12 mouse cellular contexts compared by ENCODE assay signal in genomic region chr9:92412045-92412444, GRCm38 (mm10). TPM values are rescaled to one million over a fixed set of nuclear protein-coding genes. Genes with fewer than 3 reads are reported as not detected.
DNase-seq lines count a peak whose midpoint lies in the region; ATAC-seq and TF ChIP-seq lines count a peak whose summit lies in the region.
"Had no signal": no experiment of that assay in that cellular context is flagged by ENCODE, and none has a peak within 500 bp of the region (broad histone marks: within the 10 kb centered on the region; RNA-seq: fewer than 3 reads in every experiment).

No protein-coding gene starts in this region.

- TF ChIP-seq POLR2A in heart, adult 2 months (IDR thresholded peaks at IDR 0.05; ENCODE audit: insufficient read depth, low read depth, low read length) = no peak

- no peak overlapping the region for H3K9ac ChIP-seq in heart, adult 2 months (ENCODE audit: low read depth, low read length)
- no peak overlapping the region for H3K9ac ChIP-seq in heart, embryonic 12.5 days
- H3K9ac ChIP-seq in lung, embryonic 15.5 days = no peak overlapping the region

- H3K36me3 ChIP-seq in heart, adult 2 months (ENCODE audit: control insufficient read depth, insufficient read depth, low read length) = peaks cover 6% of the 10 kb centered on the region
- no peaks in the 10 kb centered on the region for H3K36me3 ChIP-seq in heart, embryonic 12.5 days
- H3K36me3 ChIP-seq in lung, embryonic 15.5 days = no peaks in the 10 kb centered on the region

- peak overlapping the region; percentile 63 for H3K27ac ChIP-seq in heart, adult 2 months
- no peak overlapping the region for H3K27ac ChIP-seq in heart, embryonic 12.5 days (ENCODE audit: poor library complexity, severe bottlenecking)
- H3K27ac ChIP-seq in lung, embryonic 15.5 days = peak overlapping the region; percentile 33

- no peak for TF ChIP-seq CTCF in heart, adult 2 months (IDR thresholded peaks at IDR 0.05)

- peaks cover 2% of the 10 kb centered on the region for H3K4me1 ChIP-seq in heart, adult 2 months (ENCODE audit: control insufficient read depth, insufficient read depth, low read length)
- no peaks in the 10 kb centered on the region for H3K4me1 ChIP-seq in heart, embryonic 12.5 days (replicated peaks)
- H3K4me1 ChIP-seq in lung, embryonic 15.5 days = no peaks in the 10 kb centered on the region

- no peaks in the 10 kb centered on the region for H3K9me3 ChIP-seq in heart, embryonic 12.5 days (replicated peaks)
- no peaks in the 10 kb centered on the region for H3K9me3 ChIP-seq in lung, embryonic 15.5 days
- H3K9me3 ChIP-seq: megakaryocyte, embryonic 14.5 days had no signal

- intact Hi-C loops in heart, adult 2 months (cut with DNase I) = loop anchor here (5.0 kb wide), 2 partner anchors 45 to 70 kb away; partner anchors contain the start of gene Plscr4

- peak; percentile 40 to 60 for DNase-seq in heart, adult 2 months
- DNase-seq in urinary bladder, postnatal 14 days (ENCODE audit: low spot score) = peak; percentile 24
- no peak for DNase-seq in urinary bladder, adult 2 months (ENCODE audit: low spot score)
- no peak for DNase-seq in thymus, postnatal 36 days
- no peak for DNase-seq in adrenal gland, adult (ENCODE audit: inconsistent age in 2 of 2, low spot score in 1 of 2)
- no peak for DNase-seq in spleen, adult 18-20 months
- DNase-seq: adrenal gland, adult 2 months; retina, postnatal 1 day had no signal

- no peaks in the 10 kb centered on the region for H3K27me3 ChIP-seq in heart, adult 2 months (ENCODE audit: control insufficient read depth, insufficient read depth, low read length)
- H3K27me3 ChIP-seq in heart, embryonic 12.5 days (replicated peaks) = no peaks in the 10 kb centered on the region
- no peaks in the 10 kb centered on the region for H3K27me3 ChIP-seq in lung, embryonic 15.5 days
- H3K27me3 ChIP-seq: megakaryocyte, embryonic 14.5 days had no signal

- WGBS in heart, adult 2 months = 15% methylated on average over 2 of the region's 2 CpGs
- 64% methylated on average over 2 of the region's 2 CpGs for WGBS in heart, embryonic 12.5 days
- WGBS in lung, embryonic 15.5 days = 36% methylated on average over 2 of the region's 2 CpGs

- H3K4me2 ChIP-seq in heart, embryonic 12.5 days = no peak overlapping the region
- no peak overlapping the region for H3K4me2 ChIP-seq in lung, embryonic 15.5 days

- no peak overlapping the region for H3K4me3 ChIP-seq in heart, adult 2 months
- no peak overlapping the region for H3K4me3 ChIP-seq in heart, embryonic 12.5 days
- H3K4me3 ChIP-seq in lung, embryonic 15.5 days = no peak overlapping the region
- H3K4me3 ChIP-seq: megakaryocyte, embryonic 14.5 days had no signal

- H3K79me2 ChIP-seq in heart, adult 2 months (replicated peaks; ENCODE audit: control insufficient read depth, insufficient read depth, low read length) = no peaks in the 10 kb centered on the region

- no peak for TF ChIP-seq EP300 in heart, adult 2 months (IDR thresholded peaks at IDR 0.05; ENCODE audit: insufficient read depth, low read depth, low read length)

- no peak for ATAC-seq in heart, embryonic 12.5 days (ENCODE audit: insufficient number of reproducible peaks, low FRiP score)
- peak; percentile 84; the same call in 1 of the 2 replicates for ATAC-seq in lung, embryonic 15.5 days (ENCODE audit: borderline replicate concordance, extremely low read depth, low FRiP score, low TSS enrichment)

RNA-seq across cellular contexts. Expression of gene Plscr4, which starts 45.1 kb away (rescaled TPM):
- 1 to 10 TPM; 6.8 to 7.4 TPM for total RNA-seq in heart, adult 2 months (2021)
- 8.1 and 10.3 TPM in 2 replicates for polyA plus RNA-seq in heart, adult 2 months (2012; rRNA removed)
- 2.9 and 3.9 TPM in 2 replicates for polyA plus RNA-seq in heart, embryonic 12.5 days (2016; fragmentation: Nextera tagmentation; extraction: Ambion mirVana)
- polyA plus RNA-seq in urinary bladder, adult 2 months (2012; rRNA removed) = 32.9 and 33.5 TPM in 2 replicates
- polyA plus RNA-seq in lung, embryonic 15.5 days (2015; fragmentation: Nextera tagmentation; extraction: Ambion mirVana) = 16.0 and 17.3 TPM in 2 replicates
- total RNA-seq: granulocyte monocyte progenitor cell, adult 5-6 weeks had no signal

Comparison
In these comparisons a context has a peak if more than half of its experiments do, and no peak if none do; other contexts are left out.
1. DNase-seq: peak in heart, adult 2 months (2 of 2) and urinary bladder, postnatal 14 days (single experiment); none in urinary bladder, adult 2 months (single experiment), thymus, postnatal 36 days (0 of 2), adrenal gland, adult (0 of 2) and spleen, adult 18-20 months (0 of 2).